Mouse (Mus musculus) CH12.LX (cell line): Measurements from ENCODE around the gene Il1r1. TPM values are rescaled to one million over a fixed set of nuclear protein-coding genes. Genes with fewer than 3 reads are reported as not detected.

ENCODE experiments used
- DNase-seq: peaks from one replicate; pipeline ENCODE4 v3.0.0-alpha.2; 2013; ENCODE audit errors: extremely low read depth
- H3K27ac ChIP-seq: 2 replicates; pipeline ENCODE4 v1.5.1; 2012; ENCODE audit warnings: low read depth, mild to moderate bottlenecking, control low read depth, moderate library complexity; ENCODE audit not compliant: insufficient read depth
- H3K27me3 ChIP-seq: replicated peaks from 2 replicates; pipeline ENCODE3; 2012; ENCODE audit warnings: inconsistent platforms
- H3K36me3 ChIP-seq, 2 experiments: replicated peaks in 1 of 2; 2 replicates each; pipeline versions ENCODE3 to v1.6.1; 2012; ENCODE audit warnings: inconsistent platforms in 1 of 2, low read length in 1 of 2, mild to moderate bottlenecking in 1 of 2, mixed read lengths in 1 of 2, moderate library complexity in 1 of 2; ENCODE audit not compliant: control insufficient read depth in 1 of 2, insufficient read depth in 1 of 2
- H3K4me1 ChIP-seq, 2 experiments: 2 replicates each; pipeline ENCODE4 v1.6.1; 2012; ENCODE audit warnings: inconsistent platforms in 1 of 2, moderate library complexity in 1 of 2; ENCODE audit not compliant: insufficient read depth in 2 of 2, control insufficient read depth in 1 of 2
- H3K4me2 ChIP-seq: 2 replicates; pipeline ENCODE4 v1.6.1; 2012; ENCODE audit warnings: low read depth, mild to moderate bottlenecking, control low read depth; ENCODE audit not compliant: poor library complexity, insufficient read depth, severe bottlenecking
- H3K4me3 ChIP-seq, 3 experiments: fragments of 150-350 bp in 1 of 3; sonication (generic) in 1 of 3; replicated peaks in 1 of 3; 2 replicates each; pipeline versions ENCODE3 to v1.5.1; 2011 to 2012; ENCODE audit warnings: low read depth in 2 of 3, low read length in 2 of 3, mild to moderate bottlenecking in 2 of 3, moderate library complexity in 2 of 3, control low read depth in 1 of 3, improper control_type of control experiment in 1 of 3, inconsistent platforms in 1 of 3, mixed read lengths in 1 of 3; ENCODE audit not compliant: poor library complexity in 1 of 3
- H3K79me2 ChIP-seq: replicated peaks from 2 replicates; pipeline ENCODE4 v1.6.1; 2012; ENCODE audit warnings: mild to moderate bottlenecking, moderate library complexity; ENCODE audit not compliant: control insufficient read depth, poor library complexity, insufficient read depth, severe bottlenecking; ENCODE audit errors: extremely low read depth
- H3K9ac ChIP-seq: 2 replicates; pipeline ENCODE4 v1.6.1; 2012; ENCODE audit warnings: low read depth, mild to moderate bottlenecking, control low read depth, moderate library complexity; ENCODE audit not compliant: insufficient read depth
- H3K9me3 ChIP-seq: replicated peaks from 2 replicates; pipeline ENCODE3; 2012; ENCODE audit warnings: low read length, inconsistent platforms, mixed read lengths
- ELF1 ChIP-seq: IDR thresholded peaks from 2 replicates; pipeline ENCODE4 v1.6.1; 2014; ENCODE audit warnings: low read depth, mild to moderate bottlenecking, inconsistent platforms, low read length, improper control_type of control experiment
- ETS1 ChIP-seq: conservative IDR thresholded peaks from 2 replicates; pipeline ENCODE4 v1.6.1; 2012; ENCODE audit warnings: low read depth, mild to moderate bottlenecking, inconsistent platforms, low read length, improper control_type of control experiment, moderate library complexity
- HCFC1 ChIP-seq: IDR thresholded peaks from 2 replicates; pipeline ENCODE4 v1.6.1; 2012; ENCODE audit warnings: low read depth, mild to moderate bottlenecking, inconsistent platforms, low read length, improper control_type of control experiment
- JUND ChIP-seq: conservative IDR thresholded peaks from 2 replicates; pipeline ENCODE4 v1.6.1; 2011; ENCODE audit warnings: low read depth, low read length, improper control_type of control experiment
- KAT2A ChIP-seq: IDR thresholded peaks from 2 replicates; pipeline ENCODE4 v1.6.1; 2012; ENCODE audit warnings: low read length, improper control_type of control experiment, inconsistent platforms; ENCODE audit not compliant: insufficient replicate concordance
- MAFK ChIP-seq: IDR thresholded peaks from 2 replicates; pipeline ENCODE4 v1.6.1; 2011; ENCODE audit warnings: low read length, improper control_type of control experiment; ENCODE audit not compliant: insufficient replicate concordance
- MAX ChIP-seq: IDR thresholded peaks from 2 replicates; pipeline ENCODE4 v1.6.1; 2011; ENCODE audit warnings: low read length, improper control_type of control experiment
- MAZ ChIP-seq: IDR thresholded peaks from 2 replicates; pipeline ENCODE4 v1.6.1; 2012; ENCODE audit warnings: low read depth, mild to moderate bottlenecking, inconsistent platforms, low read length, improper control_type of control experiment, moderate library complexity
- MXI1 ChIP-seq: IDR thresholded peaks from 2 replicates; pipeline ENCODE4 v1.6.1; 2011; ENCODE audit warnings: mild to moderate bottlenecking, low read depth, low read length, improper control_type of control experiment
- NELFE ChIP-seq: IDR thresholded peaks from 2 replicates; pipeline ENCODE4 v1.6.1; 2011; ENCODE audit warnings: low read depth, low read length, improper control_type of control experiment
- NRF1 ChIP-seq: IDR thresholded peaks from 2 replicates; pipeline ENCODE4 v1.6.1; 2014; ENCODE audit warnings: low read depth, mild to moderate bottlenecking, inconsistent platforms, low read length, improper control_type of control experiment, moderate library complexity
- PAX5 ChIP-seq: IDR thresholded peaks from 2 replicates; pipeline ENCODE4 v1.6.1; 2012; ENCODE audit warnings: low read length, inconsistent platforms, mixed read lengths
- POLR2AphosphoS2 ChIP-seq: IDR thresholded peaks from 2 replicates; pipeline ENCODE4 v1.6.1; 2011; ENCODE audit warnings: low read depth, low read length, improper control_type of control experiment
- RAD21 ChIP-seq: IDR thresholded peaks from 2 replicates; pipeline ENCODE4 v1.6.1; 2011; ENCODE audit warnings: low read depth, mild to moderate bottlenecking, low read length, improper control_type of control experiment, moderate library complexity
- UBTF ChIP-seq: IDR thresholded peaks from 2 replicates; pipeline ENCODE4 v1.6.1; 2012; ENCODE audit warnings: low read depth, mild to moderate bottlenecking, inconsistent platforms, low read length, improper control_type of control experiment, moderate library complexity
- USF1 ChIP-seq: IDR thresholded peaks from 2 replicates; pipeline ENCODE4 v1.6.1; 2014; ENCODE audit warnings: low read depth, mild to moderate bottlenecking, inconsistent platforms, low read length, improper control_type of control experiment
- ZC3H11A ChIP-seq: IDR thresholded peaks from 2 replicates; pipeline ENCODE4 v1.6.1; 2012; ENCODE audit warnings: low read depth, mild to moderate bottlenecking, inconsistent platforms, low read length, improper control_type of control experiment
- ZKSCAN1 ChIP-seq: IDR thresholded peaks from 2 replicates; pipeline ENCODE4 v1.6.1; 2012; ENCODE audit warnings: low read depth, inconsistent platforms, low read length, improper control_type of control experiment, borderline replicate concordance
- ZMIZ1 ChIP-seq: IDR thresholded peaks from 2 replicates; pipeline ENCODE4 v1.6.1; 2012; ENCODE audit warnings: low read depth, mild to moderate bottlenecking, inconsistent platforms, low read length, improper control_type of control experiment
- dilution Hi-C: fragments of 300-500 bp; cut with MboI; formaldehyde crosslinking; loops from 2 replicates; pipeline ENCODE4 v1.14.3; 2020; ENCODE audit warnings: low sequenced_read_pairs; ENCODE audit not compliant: extremely low pct_unique_long_range_greater_than_20kb, extremely low pct_ligation_motif_present
- in situ Hi-C: fragments of 300-500 bp; cut with MboI; formaldehyde crosslinking; loops from 3 replicates; pipeline ENCODE4 v1.14.3; 2019; ENCODE audit warnings: low sequenced_read_pairs, low pct_ligation_motif_present, low pct_unique_long_range_greater_than_20kb, mixed read lengths
- polyA plus RNA-seq: library from polyadenylated mRNA; unstranded; fragments of >175 nt; gene quantifications from 2 replicates; pipeline ENCODE4 v1.2.1, GENCODE M21; 2012; ENCODE audit warnings: low read depth; ENCODE audit not compliant: insufficient read length
- total RNA-seq, 2 experiments: library from RNA; depleted of rRNA; stranded (reverse); fragments of 300-350 nt in 1 of 2; fragments of >200 nt in 1 of 2; gene quantifications; 2 replicates each; pipeline ENCODE4 v1.2.3; 2012 to 2014

Gene Il1r1
- total and polyA plus RNA-seq, 3 experiments, result 0.04 TPM; not detected in 2

- Histone ChIP-seq H3K27me3 (no peaks in the 10 kb centered on the region), H3K4me1 (no peaks in the 10 kb centered on the region), H3K79me2 (no peaks in the 10 kb centered on the region), H3K4me2 (no peak overlapping the region), H3K9ac (no peak overlapping the region), H3K36me3 (no peaks in the 10 kb centered on the region), H3K27ac (no peak overlapping the region), H3K9me3 (no peaks in the 10 kb centered on the region), H3K4me3 (no peak overlapping the region)
- dilution Hi-C loops, result no loop called here
- no peak for DNase-seq
- in situ Hi-C loops, result no loop called here
- no peak for TF ChIP-seq NRF1
These were observed 104.6 kb downstream of the Il1r1 start for GRCm38 (mm10) chr1:40329526-40329925.

DNA sequence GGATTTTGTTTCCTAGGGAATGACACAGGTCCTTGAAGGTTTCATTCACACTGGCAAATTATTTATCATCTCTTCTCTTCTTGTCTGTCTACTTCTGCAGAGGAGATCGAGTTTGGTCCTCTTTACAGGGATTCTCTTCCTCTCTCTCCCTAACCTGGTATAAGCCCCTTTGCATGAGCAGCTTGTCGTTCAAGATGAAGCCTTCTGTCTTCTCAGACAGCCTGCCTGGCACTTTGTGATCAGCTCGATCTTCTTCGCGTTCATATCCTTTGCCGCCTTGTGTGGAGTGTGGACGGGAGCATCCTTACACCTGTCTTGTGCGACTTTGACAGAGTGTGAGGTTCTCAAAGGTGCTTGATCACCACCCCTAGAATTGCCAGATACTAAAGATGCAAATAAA, 105.3 kb downstream of the Il1r1 start:
- Histone ChIP-seq H3K27me3 (no peaks in the 10 kb centered on the region), H3K36me3 (no peaks in the 10 kb centered on the region), H3K79me2 (no peaks in the 10 kb centered on the region), H3K4me2 (no peak overlapping the region), H3K9ac (no peak overlapping the region), H3K4me3 (no peak overlapping the region), H3K9me3 (no peaks in the 10 kb centered on the region), H3K4me1 (no peaks in the 10 kb centered on the region), H3K27ac (no peak overlapping the region)
- TF ChIP-seq MXI1 (no peak), KAT2A (no peak)
- dilution Hi-C loops, result no loop called here
- in situ Hi-C loops, result no loop called here
- DNase-seq, result no peak

DNA sequence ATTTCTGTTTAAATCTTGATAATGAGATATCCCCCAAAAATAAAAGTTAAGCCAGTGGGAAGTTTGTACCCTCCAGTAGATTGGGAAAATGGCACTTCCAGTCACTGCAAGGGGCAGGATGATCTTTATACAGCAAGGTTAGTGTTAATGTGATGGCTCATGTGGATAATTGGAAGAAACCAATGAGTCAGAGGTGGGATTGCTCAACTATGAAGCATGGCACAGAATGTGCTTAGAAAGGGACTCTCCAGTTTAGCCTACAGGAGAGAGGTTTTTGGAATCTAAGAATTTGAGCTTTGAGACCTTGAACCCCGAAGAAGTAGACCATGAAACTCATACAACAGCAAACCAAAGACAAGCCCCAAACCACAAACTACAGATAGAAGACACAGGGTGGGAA, 114.5 kb downstream of the Il1r1 start:
- H3K27ac ChIP-seq, result no peak overlapping the region
- dilution Hi-C loops, result no loop called here
- TF ChIP-seq ZMIZ1, result no peak
- TF ChIP-seq, all 38 proteins: peak for 0

DNA sequence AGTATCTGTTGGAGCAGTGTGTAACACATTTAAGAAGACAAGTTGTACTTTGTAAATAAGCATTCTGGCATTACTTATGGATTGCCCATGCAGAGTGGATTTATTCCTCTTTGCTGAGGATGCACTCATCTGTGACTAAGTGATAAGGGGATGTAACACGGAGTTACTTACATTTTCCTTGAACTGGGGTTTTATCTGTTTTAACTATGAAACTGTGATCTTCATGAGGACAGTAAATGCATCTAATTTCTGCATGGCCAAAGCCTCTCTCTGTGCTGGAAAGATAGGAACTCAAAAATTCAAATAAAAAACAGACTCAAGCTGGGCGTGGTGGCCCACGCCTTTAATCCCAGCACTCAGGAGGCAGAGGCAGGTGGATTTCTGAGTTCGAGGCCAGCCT, 115.2 kb downstream of the Il1r1 start:
- H3K4me3 ChIP-seq, result no peak overlapping the region
- no peaks in the 10 kb centered on the region for H3K36me3 ChIP-seq
- no peaks in the 10 kb centered on the region for H3K4me1 ChIP-seq
- H3K4me2 ChIP-seq, result no peak overlapping the region
- no peak overlapping the region for H3K27ac ChIP-seq
- H3K79me2 ChIP-seq, result no peaks in the 10 kb centered on the region
- H3K27me3 ChIP-seq, result no peaks in the 10 kb centered on the region
- no peaks in the 10 kb centered on the region for H3K9me3 ChIP-seq
- DNase-seq, result no peak
- H3K9ac ChIP-seq, result no peak overlapping the region
- in situ Hi-C loops, result no loop called here
- dilution Hi-C loops, result no loop called here
- TF ChIP-seq ZMIZ1, result no peak
- TF ChIP-seq PAX5, result no peak
- no peak for TF ChIP-seq MAZ
- TF ChIP-seq HCFC1, result no peak
- no peak for TF ChIP-seq JUND
- TF ChIP-seq MAFK, result no peak
- no peak for TF ChIP-seq ETS1
- no peak for TF ChIP-seq ELF1
- TF ChIP-seq USF1, result no peak
- TF ChIP-seq POLR2AphosphoS2, result no peak
- no peak for TF ChIP-seq ZKSCAN1
- TF ChIP-seq RAD21, result no peak
- TF ChIP-seq UBTF, result no peak
- TF ChIP-seq NELFE, result no peak
- no peak for TF ChIP-seq MAX
- TF ChIP-seq ZC3H11A, result no peak
- no peak for TF ChIP-seq KAT2A

More for the DNA sequence above, 114.5 kb downstream of the Il1r1 start:
- H3K27me3 ChIP-seq, result no peaks in the 10 kb centered on the region
- H3K4me3 ChIP-seq, result no peak overlapping the region
- no peaks in the 10 kb centered on the region for H3K79me2 ChIP-seq
- in situ Hi-C loops, result no loop called here
- no peak overlapping the region for H3K9ac ChIP-seq
- DNase-seq, result no peak
- H3K9me3 ChIP-seq, result no peaks in the 10 kb centered on the region
- H3K4me2 ChIP-seq, result no peak overlapping the region
- no peaks in the 10 kb centered on the region for H3K4me1 ChIP-seq
- no peaks in the 10 kb centered on the region for H3K36me3 ChIP-seq
